Mouse (Mus musculus) frontal cortex, postnatal 36 days (tissue): ENCODE data around the gene Igfbp1.

Experiments
- DNase-seq, 2 experiments: peaks; one replicate each; pipeline ENCODE4 v3.0.0; 2022; ENCODE audit warnings: low spot score in 2 of 2

Gene Igfbp1

GRCm38 (mm10) chr11:7231958-7232357 lies 34.4 kb downstream of the Igfbp1 start:
- DNase-seq, result no peak

GRCm38 (mm10) chr11:7233333-7233732 lies 35.8 kb downstream of the Igfbp1 start:
- no peak for DNase-seq

- no peak for DNase-seq
These were observed 36.9 kb downstream of the Igfbp1 start for GRCm38 (mm10) chr11:7234436-7234835.

GRCm38 (mm10) chr11:7234981-7235609 lies 37.5 kb downstream of the Igfbp1 start:
- no peak for DNase-seq

- DNase-seq, result no peak
These were observed 39.2 kb downstream of the Igfbp1 start for GRCm38 (mm10) chr11:7236751-7237150.

GRCm38 (mm10) chr11:7237712-7238111 lies 40.1 kb downstream of the Igfbp1 start:
- no peak for DNase-seq

- no peak for DNase-seq
These were observed 41.0 kb downstream of the Igfbp1 start for GRCm38 (mm10) chr11:7238546-7238945.

- DNase-seq, result no peak
These were observed 41.6 kb downstream of the Igfbp1 start for GRCm38 (mm10) chr11:7239041-7239740.

GRCm38 (mm10) chr11:7244782-7245181 lies 47.2 kb downstream of the Igfbp1 start:
- no peak for DNase-seq

GRCm38 (mm10) chr11:7250415-7250814 lies 52.8 kb downstream of the Igfbp1 start:
- DNase-seq, result no peak

GRCm38 (mm10) chr11:7250870-7251269 lies 53.3 kb downstream of the Igfbp1 start:
- no peak for DNase-seq
